Mouse (Mus musculus) heart, embryonic 13.5 days (tissue): Measurements from ENCODE around the gene Ccdc6. TPM values are rescaled to one million over a fixed set of nuclear protein-coding genes. Genes with fewer than 3 reads are reported as not detected.
A peak's percentile ranks its signal among the peaks of the same experiment; 100 is the strongest.

Source experiments
- ATAC-seq: fragments of 200-750 bp; cut with Nextera tagmentation; 2 replicates; pipeline ENCODE4 v1.8.0; 2017; ENCODE audit warnings: moderate TSS enrichment; ENCODE audit not compliant: insufficient number of reproducible peaks, low FRiP score, low TSS enrichment; ENCODE audit errors: extremely low read depth
- H3K27ac ChIP-seq: fragments of 300-500 bp; sonication (generic); replicated peaks from 2 replicates; pipeline ENCODE4 v1.5.1; 2015; ENCODE audit warnings: moderate library complexity, mild to moderate bottlenecking, inconsistent platforms
- H3K27me3 ChIP-seq: fragments of 300-500 bp; sonication (generic); replicated peaks from 2 replicates; pipeline ENCODE4 v1.6.1; 2015; ENCODE audit warnings: mild to moderate bottlenecking, inconsistent platforms
- H3K36me3 ChIP-seq: fragments of 300-500 bp; sonication (generic); 2 replicates; pipeline ENCODE4 v1.6.1; 2015; ENCODE audit warnings: mild to moderate bottlenecking, inconsistent platforms
- H3K4me1 ChIP-seq: fragments of 300-500 bp; sonication (generic); 2 replicates; pipeline ENCODE4 v1.6.1; 2015; ENCODE audit warnings: inconsistent platforms
- H3K4me2 ChIP-seq: fragments of 300-500 bp; sonication (generic); 2 replicates; pipeline ENCODE4 v1.6.1; 2015; ENCODE audit warnings: inconsistent platforms, mild to moderate bottlenecking, moderate library complexity
- H3K4me3 ChIP-seq: fragments of 300-500 bp; sonication (generic); 2 replicates; pipeline ENCODE4 v1.5.1; 2015; ENCODE audit warnings: moderate library complexity, mild to moderate bottlenecking, inconsistent platforms
- H3K9ac ChIP-seq: fragments of 300-500 bp; sonication (generic); 2 replicates; pipeline ENCODE4 v1.6.1; 2015; ENCODE audit warnings: inconsistent platforms, mild to moderate bottlenecking, moderate library complexity
- H3K9me3 ChIP-seq: fragments of 300-500 bp; sonication (generic); 2 replicates; pipeline ENCODE4 v1.6.1; 2016; ENCODE audit warnings: inconsistent platforms
- WGBS: fragments of 180-500 bp; shearing (Covaris S2); methylation state at CpG from one replicate; pipeline ENCODE4 v1.1.7; 2015; ENCODE audit warnings: mixed read lengths; 5-methylcytosine and 5-hydroxymethylcytosine counted together
- polyA plus RNA-seq: library from polyadenylated mRNA; unstranded; fragments of >200 nt; fragmentation: Nextera tagmentation; extraction: Ambion mirVana; gene quantifications from 2 replicates; pipeline ENCODE4 v1.2.1, GENCODE M21; 2015

Ccdc6 gene
- polyA plus RNA-seq, result 12.5 and 12.9 TPM in 2 replicates

GRCm38 (mm10) chr10:70096366-70097188 is at the start of gene Ccdc6:
Ccdc6 (plus strand) TSS chr10:70097121.
- peaks cover 12% of the 10 kb centered on the region for H3K36me3 ChIP-seq
- peak; percentile 62; the same call in 1 of the 2 replicates for ATAC-seq
- peak within 1 kb of the TSS; percentile 81 for H3K4me2 ChIP-seq
- peaks cover 46% of the 10 kb centered on the region for H3K4me1 ChIP-seq
- H3K4me3 ChIP-seq, result peak within 1 kb of the TSS; percentile 94
- no peaks in the 10 kb centered on the region for H3K27me3 ChIP-seq
- peak within 1 kb of the TSS; percentile 99 for H3K9ac ChIP-seq
- H3K27ac ChIP-seq, result peak within 1 kb of the TSS; percentile 93
- 2% methylated on average over 39 of the region's 77 CpGs for WGBS
- H3K9me3 ChIP-seq, result 0 out of 2 replicates have a peak, but pooled peaks cover 3% of the 10 kb centered on the region

GRCm38 (mm10) chr10:70049771-70050170 is 47.1 kb upstream of the Ccdc6 start:
- no peak overlapping the region for H3K4me2 ChIP-seq
- no peaks in the 10 kb centered on the region for H3K27me3 ChIP-seq
- ATAC-seq, result no peak
- H3K9ac ChIP-seq, result no peak overlapping the region
- WGBS, result 84% methylated on average over 7 of the region's 7 CpGs
- no peak overlapping the region for H3K27ac ChIP-seq
- no peak overlapping the region for H3K4me3 ChIP-seq
- H3K9me3 ChIP-seq, result peaks cover 5% of the 10 kb centered on the region
- H3K4me1 ChIP-seq, result no peaks in the 10 kb centered on the region
- no peaks in the 10 kb centered on the region for H3K36me3 ChIP-seq

- no peaks in the 10 kb centered on the region for H3K36me3 ChIP-seq
- WGBS, result 77% methylated on average over 2 of the region's 2 CpGs
- no peaks in the 10 kb centered on the region for H3K27me3 ChIP-seq
- H3K27ac ChIP-seq, result no peak overlapping the region
- peaks cover 22% of the 10 kb centered on the region for H3K4me1 ChIP-seq
- H3K4me2 ChIP-seq, result no peak overlapping the region
- no peak overlapping the region for H3K9ac ChIP-seq
- H3K4me3 ChIP-seq, result no peak overlapping the region
- H3K9me3 ChIP-seq, result peaks cover 5% of the 10 kb centered on the region
- ATAC-seq, result no peak
Measured at GRCm38 (mm10) chr10:70055291-70055690, 41.6 kb upstream of the Ccdc6 start.

GRCm38 (mm10) chr10:70057064-70057463 is 39.9 kb upstream of the Ccdc6 start:
- Histone ChIP-seq H3K27me3 (no peaks in the 10 kb centered on the region), H3K36me3 (no peaks in the 10 kb centered on the region), H3K9me3 (peaks cover 5% of the 10 kb centered on the region), H3K27ac (peak overlapping the region; percentile 88), H3K4me1 (peaks cover 28% of the 10 kb centered on the region), H3K9ac (no peak overlapping the region), H3K4me2 (no peak overlapping the region), H3K4me3 (no peak overlapping the region)
- peak; percentile 60; the same call in 1 of the 2 replicates for ATAC-seq
- 26% methylated on average over 3 of the region's 3 CpGs for WGBS

GRCm38 (mm10) chr10:70060021-70060688 is 36.8 kb upstream of the Ccdc6 start:
- Histone ChIP-seq H3K9me3 (no peaks in the 10 kb centered on the region; the same call in 1 of the 2 replicates), H3K36me3 (no peaks in the 10 kb centered on the region), H3K27ac (no peak overlapping the region), H3K4me2 (no peak overlapping the region), H3K4me1 (peaks cover 28% of the 10 kb centered on the region), H3K27me3 (no peaks in the 10 kb centered on the region), H3K9ac (no peak overlapping the region), H3K4me3 (no peak overlapping the region)
- 72% methylated on average over 19 of the region's 19 CpGs for WGBS
- no peak for ATAC-seq

- Histone ChIP-seq H3K4me2 (peak overlapping the region; percentile 51), H3K9me3 (no peaks in the 10 kb centered on the region; the same call in 1 of the 2 replicates), H3K9ac (no peak overlapping the region), H3K4me1 (peaks cover 28% of the 10 kb centered on the region), H3K27me3 (no peaks in the 10 kb centered on the region), H3K4me3 (peak overlapping the region; percentile 23; the same call in 1 of the 2 replicates), H3K36me3 (no peaks in the 10 kb centered on the region), H3K27ac (no peak overlapping the region)
- 29% methylated on average over 10 of the region's 10 CpGs for WGBS
- no peak for ATAC-seq
Measured at GRCm38 (mm10) chr10:70060689-70061081, 36.2 kb upstream of the Ccdc6 start.

GRCm38 (mm10) chr10:70063881-70064555 is 32.9 kb upstream of the Ccdc6 start:
- H3K27ac ChIP-seq, result no peak overlapping the region
- WGBS, result 88% methylated on average over 6 of the region's 6 CpGs
- no peak for ATAC-seq
- H3K36me3 ChIP-seq, result no peaks in the 10 kb centered on the region
- no peaks in the 10 kb centered on the region; the same call in 1 of the 2 replicates for H3K27me3 ChIP-seq
- H3K4me2 ChIP-seq, result no peak overlapping the region
- H3K4me1 ChIP-seq, result peaks cover 9% of the 10 kb centered on the region
- H3K4me3 ChIP-seq, result no peak overlapping the region
- H3K9me3 ChIP-seq, result no peaks in the 10 kb centered on the region; the same call in 1 of the 2 replicates
- H3K9ac ChIP-seq, result no peak overlapping the region

- Histone ChIP-seq H3K9me3 (no peaks in the 10 kb centered on the region; the same call in 1 of the 2 replicates), H3K4me1 (peaks cover 8% of the 10 kb centered on the region), H3K36me3 (no peaks in the 10 kb centered on the region), H3K9ac (no peak overlapping the region), H3K4me2 (no peak overlapping the region), H3K4me3 (no peak overlapping the region), H3K27ac (no peak overlapping the region), H3K27me3 (peaks cover 3% of the 10 kb centered on the region; the same call in 1 of the 2 replicates)
- 66% methylated on average over 3 of the region's 3 CpGs for WGBS
- no peak for ATAC-seq
Measured at GRCm38 (mm10) chr10:70065191-70065590, 31.7 kb upstream of the Ccdc6 start.

- H3K27me3 ChIP-seq, result peaks cover 3% of the 10 kb centered on the region; the same call in 1 of the 2 replicates
- H3K4me3 ChIP-seq, result no peak overlapping the region
- H3K4me1 ChIP-seq, result no peaks in the 10 kb centered on the region
- no peaks in the 10 kb centered on the region for H3K36me3 ChIP-seq
- H3K9me3 ChIP-seq, result peaks cover 4% of the 10 kb centered on the region
- H3K4me2 ChIP-seq, result no peak overlapping the region
- no peak overlapping the region for H3K27ac ChIP-seq
- WGBS, result 65% methylated on average over 8 of the region's 8 CpGs
- H3K9ac ChIP-seq, result no peak overlapping the region
- no peak for ATAC-seq
Measured at GRCm38 (mm10) chr10:70066497-70067168, 30.3 kb upstream of the Ccdc6 start.

- Histone ChIP-seq H3K4me2 (no peak overlapping the region), H3K36me3 (no peaks in the 10 kb centered on the region), H3K4me1 (no peaks in the 10 kb centered on the region), H3K9me3 (peaks cover 4% of the 10 kb centered on the region; the same call in 1 of the 2 replicates), H3K27ac (no peak overlapping the region), H3K9ac (no peak overlapping the region), H3K27me3 (peaks cover 3% of the 10 kb centered on the region; the same call in 1 of the 2 replicates), H3K4me3 (no peak overlapping the region)
- WGBS, result 46% methylated on average over 6 of the region's 6 CpGs
- ATAC-seq, result no peak
Measured at GRCm38 (mm10) chr10:70067169-70068115, 29.5 kb upstream of the Ccdc6 start.
